Mouse (Mus musculus) kidney, adult 2 months (tissue): ENCODE results near the gene Rpl6. TPM values are rescaled to one million over a fixed set of nuclear protein-coding genes. Genes with fewer than 3 reads are reported as not detected.

ENCODE experiments used
- DNase-seq: peaks from one replicate; pipeline ENCODE4 v3.0.0; 2021
- H3K27ac ChIP-seq: fragments of 200-500 bp; 2 replicates; pipeline ENCODE4 v1.5.1; 2012; ENCODE audit warnings: low read depth, low read length, control low read depth, inconsistent platforms; ENCODE audit not compliant: insufficient read depth
- H3K27me3 ChIP-seq: fragments of 200-500 bp; replicated peaks from 2 replicates; pipeline ENCODE4 v1.6.1; 2012; ENCODE audit warnings: mild to moderate bottlenecking, moderate library complexity, low read length, inconsistent platforms; ENCODE audit not compliant: control insufficient read depth, insufficient read depth
- H3K36me3 ChIP-seq: fragments of 200-500 bp; 2 replicates; pipeline ENCODE4 v1.6.1; 2012; ENCODE audit warnings: mild to moderate bottlenecking, moderate library complexity, low read length, inconsistent platforms; ENCODE audit not compliant: control insufficient read depth, insufficient read depth
- H3K4me1 ChIP-seq: fragments of 200-500 bp; 2 replicates; pipeline ENCODE4 v1.6.1; 2011; ENCODE audit warnings: low read length; ENCODE audit not compliant: control insufficient read depth, insufficient read depth
- H3K4me3 ChIP-seq: fragments of 200-500 bp; 2 replicates; pipeline ENCODE4 v1.5.1; 2011; ENCODE audit warnings: mild to moderate bottlenecking, low read depth, low read length, control low read depth; ENCODE audit not compliant: insufficient read depth
- CTCF ChIP-seq: fragments of 200-500 bp; conservative IDR thresholded peaks from 2 replicates; pipeline ENCODE4 v1.5.1; 2011; ENCODE audit warnings: low read depth, mild to moderate bottlenecking, control low read depth, low read length, moderate library complexity, mixed read lengths; ENCODE audit not compliant: insufficient read depth, insufficient read length
- POLR2A ChIP-seq: fragments of 200-500 bp; IDR thresholded peaks from one replicate; pipeline ENCODE4 v1.6.1; 2011; ENCODE audit warnings: low read depth, low read length, control low read depth
- WGBS: fragments of 180-500 bp; shearing (Covaris S2); methylation state at CpG from one replicate; pipeline ENCODE4 v1.1.7; 2018; 5-methylcytosine and 5-hydroxymethylcytosine counted together
- polyA plus RNA-seq: library from polyadenylated mRNA; depleted of rRNA; stranded (reverse); fragments of >200 nt; gene quantifications from 2 replicates; pipeline ENCODE4 v1.2.3, GENCODE M21; 2012; rRNA removed

Gene Rpl6
- polyA plus RNA-seq: 253 and 281 TPM in 2 replicates

- H3K4me3 ChIP-seq: peak within 1 kb of the TSS; percentile 94
- peaks cover 4% of the 10 kb centered on the region; the same call in 1 of the 2 replicates for H3K4me1 ChIP-seq
- H3K27ac ChIP-seq: peak within 1 kb of the TSS; percentile 37
- TF ChIP-seq POLR2A (peak; percentile 44), CTCF (no peak)
- H3K27me3 ChIP-seq: no peaks in the 10 kb centered on the region
- peaks cover 13% of the 10 kb centered on the region for H3K36me3 ChIP-seq
- WGBS: 2% methylated on average over 52 of the region's 52 CpGs
- DNase-seq: peak; percentile 93
Measured at GRCm38 (mm10) chr5:121204132-121205089, at the start of gene Rpl6. TSS of gene Rpl6 (plus strand) at chr5:121204481.

- 93% methylated on average over 4 of the region's 4 CpGs for WGBS
- H3K27me3 ChIP-seq: no peaks in the 10 kb centered on the region
- H3K4me1 ChIP-seq: no peaks in the 10 kb centered on the region
- H3K4me3 ChIP-seq: no peak overlapping the region
- TF ChIP-seq CTCF: no peak
- no peak for TF ChIP-seq POLR2A
- no peak overlapping the region for H3K27ac ChIP-seq
- DNase-seq: no peak
- no peaks in the 10 kb centered on the region; the same call in 1 of the 2 replicates for H3K36me3 ChIP-seq
Measured at GRCm38 (mm10) chr5:121156121-121156520, 48.2 kb upstream of the Rpl6 start.

- no peak overlapping the region for H3K4me3 ChIP-seq
- WGBS: 39% methylated on average over 2 of the region's 2 CpGs
- H3K4me1 ChIP-seq: no peaks in the 10 kb centered on the region
- TF ChIP-seq POLR2A (no peak), CTCF (no peak)
- DNase-seq: no peak
- H3K36me3 ChIP-seq: peaks cover under 1% of the 10 kb centered on the region
- no peak overlapping the region for H3K27ac ChIP-seq
- H3K27me3 ChIP-seq: no peaks in the 10 kb centered on the region
Measured at GRCm38 (mm10) chr5:121157017-121157416, 47.3 kb upstream of the Rpl6 start.

- H3K36me3 ChIP-seq: peaks cover 2% of the 10 kb centered on the region; the same call in 1 of the 2 replicates
- no peak for DNase-seq
- TF ChIP-seq CTCF (no peak), POLR2A (no peak)
- no peak overlapping the region for H3K27ac ChIP-seq
- no peaks in the 10 kb centered on the region for H3K27me3 ChIP-seq
- 95% methylated on average over 5 of the region's 5 CpGs for WGBS
- no peak overlapping the region for H3K4me3 ChIP-seq
- H3K4me1 ChIP-seq: no peaks in the 10 kb centered on the region
Measured at GRCm38 (mm10) chr5:121157489-121157888, 46.8 kb upstream of the Rpl6 start.

DNA sequence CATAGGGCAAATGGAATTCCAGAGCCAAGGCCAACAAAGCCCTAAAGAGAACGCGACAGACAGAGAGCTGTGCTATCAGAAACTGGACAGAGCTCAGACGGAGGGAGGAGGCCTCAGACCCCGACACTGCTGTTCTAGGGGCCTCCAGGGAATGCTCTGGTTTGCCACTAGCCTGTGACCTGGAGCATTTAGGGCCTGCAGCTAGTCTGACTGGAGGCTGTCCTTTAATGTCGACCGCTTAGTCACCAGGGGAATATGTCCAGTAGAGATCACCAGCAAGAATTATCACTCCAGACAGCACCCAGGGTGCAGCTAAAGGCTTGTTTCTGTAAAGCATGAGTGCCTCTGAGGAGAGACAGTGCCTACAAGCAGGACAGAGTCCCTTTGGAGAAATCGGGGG, 45.3 kb upstream of the Rpl6 start:
- WGBS: 70% methylated on average over 7 of the region's 7 CpGs
- Histone ChIP-seq H3K36me3 (peaks cover 2% of the 10 kb centered on the region; the same call in 1 of the 2 replicates), H3K4me1 (peaks cover 3% of the 10 kb centered on the region; the same call in 1 of the 2 replicates), H3K4me3 (no peak overlapping the region), H3K27ac (no peak overlapping the region), H3K27me3 (no peaks in the 10 kb centered on the region)
- DNase-seq: no peak
- TF ChIP-seq POLR2A (no peak), CTCF (no peak)

GRCm38 (mm10) chr5:121162285-121162684, 42.0 kb upstream of the Rpl6 start:
- peaks cover 3% of the 10 kb centered on the region; the same call in 1 of the 2 replicates for H3K4me1 ChIP-seq
- WGBS: 55% methylated on average over 5 of the region's 5 CpGs
- H3K27ac ChIP-seq: no peak overlapping the region
- H3K4me3 ChIP-seq: no peak overlapping the region
- H3K36me3 ChIP-seq: peaks cover 2% of the 10 kb centered on the region; the same call in 1 of the 2 replicates
- TF ChIP-seq CTCF (no peak), POLR2A (no peak)
- H3K27me3 ChIP-seq: no peaks in the 10 kb centered on the region
- no peak for DNase-seq

- H3K27me3 ChIP-seq: no peaks in the 10 kb centered on the region
- WGBS: 51% methylated on average over 7 of the region's 7 CpGs
- peaks cover 2% of the 10 kb centered on the region; the same call in 1 of the 2 replicates for H3K36me3 ChIP-seq
- DNase-seq: peak; percentile 89
- peak overlapping the region; percentile 24; the same call in 1 of the 2 replicates for H3K27ac ChIP-seq
- H3K4me1 ChIP-seq: peaks cover 3% of the 10 kb centered on the region; the same call in 1 of the 2 replicates
- H3K4me3 ChIP-seq: no peak overlapping the region
- TF ChIP-seq CTCF (no peak), POLR2A (no peak)
Measured at GRCm38 (mm10) chr5:121162923-121163322, 41.4 kb upstream of the Rpl6 start.
